Mouse (Mus musculus): ENCODE results near the gene Ten1. TPM values are rescaled to one million over a fixed set of nuclear protein-coding genes. Genes with fewer than 3 reads are reported as not detected.

Ten1 gene
- polyA plus RNA-seq, 1 experiment: not detected

DNA sequence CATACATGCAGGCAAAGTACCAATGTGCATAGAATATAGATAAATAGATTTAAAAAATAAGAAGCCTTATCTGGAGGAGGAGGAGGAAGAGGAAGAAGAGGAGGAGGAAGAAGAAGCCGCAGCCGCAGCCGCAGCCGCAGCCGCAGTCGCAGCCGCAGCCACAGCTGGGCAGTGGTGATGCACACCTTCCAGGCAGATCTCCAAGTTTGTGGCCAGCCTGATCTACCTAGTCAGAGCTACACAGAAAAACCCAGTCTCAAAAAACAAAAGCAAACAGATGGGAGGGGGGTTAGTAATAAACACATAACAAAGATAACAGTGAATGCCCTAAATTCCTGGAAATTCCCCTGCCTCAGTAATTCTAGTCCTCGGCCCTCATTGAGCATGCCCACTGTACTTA, 4.0 kb upstream of the Ten1 start:
- TF ChIP-seq POLR2A (IDR thresholded peaks at IDR 0.05; ENCODE audit: insufficient read depth, low read depth, low read length) (no peak), CTCF (IDR thresholded peaks at IDR 0.05; ENCODE audit: insufficient read depth, low read depth, low read length) (no peak)
- Histone ChIP-seq H3K4me3 (ENCODE audit: insufficient read depth, low read depth, low read length) (no peak overlapping the region), H3K27ac (ENCODE audit: insufficient read depth, low read depth, low read length) (no peak overlapping the region), H3K4me1 (ENCODE audit: control insufficient read depth, insufficient read depth, low read length) (peaks cover 12% of the 10 kb centered on the region; the same call in 1 of the 2 replicates)
- 87% methylated on average over 8 of the region's 8 CpGs for WGBS

DNA sequence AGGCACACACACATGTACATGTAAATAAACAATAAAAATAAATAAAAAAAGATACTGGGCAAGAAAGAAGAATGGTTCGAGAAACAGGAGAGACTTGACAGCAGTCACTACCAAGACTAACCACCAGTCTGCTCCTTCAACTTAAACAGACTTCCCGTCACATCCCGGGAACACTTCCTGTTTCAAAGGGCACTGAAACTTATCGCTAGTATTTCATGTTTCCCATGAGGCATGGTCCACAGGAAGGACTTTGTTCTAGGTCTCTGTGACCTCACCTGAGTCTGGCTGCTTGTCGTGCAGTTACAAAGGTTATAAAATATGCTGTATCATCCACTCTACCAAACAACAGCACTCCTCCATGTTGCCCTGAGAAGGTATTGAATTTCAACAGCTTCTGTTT, 3.4 kb upstream of the Ten1 start:
- Histone ChIP-seq H3K4me3 (ENCODE audit: insufficient read depth, low read depth, low read length) (no peak overlapping the region), H3K4me1 (ENCODE audit: control insufficient read depth, insufficient read depth, low read length) (peaks cover 11% of the 10 kb centered on the region; the same call in 1 of the 2 replicates), H3K27ac (ENCODE audit: insufficient read depth, low read depth, low read length) (no peak overlapping the region)
- whole genome bisulfite sequencing: 81% methylated on average over 5 of the region's 5 CpGs
- TF ChIP-seq CTCF (IDR thresholded peaks at IDR 0.05; ENCODE audit: insufficient read depth, low read depth, low read length) (no peak), POLR2A (IDR thresholded peaks at IDR 0.05; ENCODE audit: insufficient read depth, low read depth, low read length) (no peak)

GRCm38 (mm10) chr11:116196336-116196735, 2.3 kb upstream of the Ten1 start:
- WGBS: 79% methylated on average over 3 of the region's 3 CpGs
- Histone ChIP-seq H3K27ac (ENCODE audit: insufficient read depth, low read depth, low read length) (no peak overlapping the region), H3K4me3 (ENCODE audit: insufficient read depth, low read depth, low read length) (no peak overlapping the region), H3K4me1 (ENCODE audit: control insufficient read depth, insufficient read depth, low read length) (peaks cover 11% of the 10 kb centered on the region; the same call in 1 of the 2 replicates)
- no peak for TF ChIP-seq CTCF (IDR thresholded peaks at IDR 0.05; ENCODE audit: insufficient read depth, low read depth, low read length)
- no peak for TF ChIP-seq POLR2A (IDR thresholded peaks at IDR 0.05; ENCODE audit: insufficient read depth, low read depth, low read length)

DNA sequence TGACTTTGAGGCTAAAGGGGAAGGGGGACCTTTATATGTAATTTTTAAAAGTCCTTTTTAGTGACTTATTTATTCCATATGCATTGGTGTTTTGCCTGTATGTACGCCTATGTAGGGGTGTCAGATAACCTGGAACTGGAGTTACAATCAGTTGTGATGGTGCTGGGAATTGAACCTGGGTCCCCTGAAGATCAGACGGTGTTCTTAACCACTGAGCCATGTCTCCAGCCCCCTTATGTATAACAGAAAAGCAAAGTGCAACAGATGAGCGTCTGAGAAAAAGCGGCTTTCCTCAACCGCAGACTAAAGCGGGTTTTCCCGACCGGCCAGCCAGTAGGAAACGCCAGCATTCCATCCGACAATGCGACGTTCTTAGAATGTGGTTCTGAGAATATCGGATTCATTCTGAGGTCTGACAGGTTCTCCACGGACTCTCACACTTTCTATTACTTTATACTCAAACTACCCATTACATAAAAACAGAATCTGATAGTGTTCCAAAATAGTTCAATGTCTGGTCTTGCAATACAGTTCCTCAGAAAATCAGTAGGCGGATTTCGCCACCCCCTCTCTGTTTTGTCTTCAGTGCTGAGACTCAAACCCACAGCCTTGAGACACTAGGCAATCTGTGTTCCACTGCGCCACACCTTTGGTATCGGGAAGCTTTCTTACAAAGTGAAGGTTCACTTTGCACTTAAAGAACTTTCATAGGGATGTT, 1.6 kb upstream of the Ten1 start:
- WGBS: 90% methylated on average over 18 of the region's 18 CpGs
- no peak overlapping the region for H3K4me3 ChIP-seq (ENCODE audit: insufficient read depth, low read depth, low read length)

GRCm38 (mm10) chr11:116197584-116197906, 1.1 kb upstream of the Ten1 start:
- TF ChIP-seq CTCF (IDR thresholded peaks at IDR 0.05; ENCODE audit: insufficient read depth, low read depth, low read length) (no peak), POLR2A (IDR thresholded peaks at IDR 0.05; ENCODE audit: insufficient read depth, low read depth, low read length) (no peak)
- 81% methylated on average over 6 of the region's 6 CpGs for WGBS

More for the DNA sequence above, 1.6 kb upstream of the Ten1 start:
- Histone ChIP-seq H3K4me1 (ENCODE audit: control insufficient read depth, insufficient read depth, low read length) (peaks cover 11% of the 10 kb centered on the region; the same call in 1 of the 2 replicates), H3K27ac (ENCODE audit: insufficient read depth, low read depth, low read length) (no peak overlapping the region)
- no peak for TF ChIP-seq CTCF (IDR thresholded peaks at IDR 0.05; ENCODE audit: insufficient read depth, low read depth, low read length)
- no peak for TF ChIP-seq POLR2A (IDR thresholded peaks at IDR 0.05; ENCODE audit: insufficient read depth, low read depth, low read length)

DNA sequence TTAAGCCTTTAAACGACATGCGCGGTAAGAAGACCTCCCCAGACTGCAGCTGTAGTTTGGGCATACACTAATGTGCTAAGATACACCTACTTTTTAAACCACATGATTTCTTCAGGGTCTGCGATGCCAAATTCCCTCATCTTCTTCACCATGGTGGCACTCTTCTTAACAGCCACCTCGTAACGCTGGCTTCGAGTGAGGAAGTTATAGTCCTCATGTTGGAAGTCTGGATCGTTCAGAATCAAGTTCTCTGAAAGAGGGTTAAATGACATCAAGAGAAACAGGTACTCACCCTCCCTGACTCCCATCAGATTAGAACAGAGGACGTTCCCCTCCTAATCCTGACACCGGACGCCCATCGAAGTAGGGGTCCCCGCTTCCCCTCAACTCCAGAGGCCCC, 523 bp upstream of the Ten1 start:
- H3K4me3 ChIP-seq (ENCODE audit: insufficient read depth, low read depth, low read length): peak overlapping the region; percentile 91
- TF ChIP-seq CTCF (IDR thresholded peaks at IDR 0.05; ENCODE audit: insufficient read depth, low read depth, low read length) (no peak), POLR2A (IDR thresholded peaks at IDR 0.05; ENCODE audit: insufficient read depth, low read depth, low read length) (no peak)
- peak overlapping the region; percentile 87 for H3K27ac ChIP-seq (ENCODE audit: insufficient read depth, low read depth, low read length)
- WGBS: 6% methylated on average over 13 of the region's 13 CpGs
- H3K4me1 ChIP-seq (ENCODE audit: control insufficient read depth, insufficient read depth, low read length): peaks cover 11% of the 10 kb centered on the region; the same call in 1 of the 2 replicates

More at GRCm38 (mm10) chr11:116197584-116197906, 1.1 kb upstream of the Ten1 start:
- no peak overlapping the region for H3K27ac ChIP-seq (ENCODE audit: insufficient read depth, low read depth, low read length)
- H3K4me3 ChIP-seq (ENCODE audit: insufficient read depth, low read depth, low read length): peak overlapping the region; percentile 17; the same call in 1 of the 2 replicates
- peaks cover 11% of the 10 kb centered on the region; the same call in 1 of the 2 replicates for H3K4me1 ChIP-seq (ENCODE audit: control insufficient read depth, insufficient read depth, low read length)

DNA sequence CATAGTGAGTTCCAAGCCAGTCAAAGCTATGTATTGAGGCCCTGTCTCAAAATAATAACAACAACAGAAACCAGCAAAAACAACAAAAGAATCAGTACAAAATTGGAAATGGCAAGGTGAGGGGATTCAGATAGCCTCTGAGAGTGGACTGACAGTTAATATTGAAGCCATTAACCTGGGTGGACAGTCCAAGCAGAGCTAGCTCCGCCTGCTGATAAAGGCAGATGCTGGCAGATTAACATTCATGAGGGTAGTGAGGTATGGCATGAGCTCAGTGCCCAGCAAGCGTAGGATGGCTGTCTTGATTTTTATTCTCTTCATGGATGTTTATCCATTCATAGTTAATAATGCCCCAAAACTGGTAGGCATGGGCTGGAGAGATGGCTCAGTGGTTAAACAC, 2.5 kb downstream of the Ten1 start:
- no peak overlapping the region for H3K27ac ChIP-seq (ENCODE audit: insufficient read depth, low read depth, low read length)
- WGBS: 99% methylated on average over 2 of the region's 2 CpGs
- H3K4me3 ChIP-seq (ENCODE audit: insufficient read depth, low read depth, low read length): no peak overlapping the region
- TF ChIP-seq POLR2A (IDR thresholded peaks at IDR 0.05; ENCODE audit: insufficient read depth, low read depth, low read length): no peak
- TF ChIP-seq CTCF (IDR thresholded peaks at IDR 0.05; ENCODE audit: insufficient read depth, low read depth, low read length): no peak
- H3K4me1 ChIP-seq (ENCODE audit: control insufficient read depth, insufficient read depth, low read length): peaks cover 6% of the 10 kb centered on the region; the same call in 1 of the 2 replicates

DNA sequence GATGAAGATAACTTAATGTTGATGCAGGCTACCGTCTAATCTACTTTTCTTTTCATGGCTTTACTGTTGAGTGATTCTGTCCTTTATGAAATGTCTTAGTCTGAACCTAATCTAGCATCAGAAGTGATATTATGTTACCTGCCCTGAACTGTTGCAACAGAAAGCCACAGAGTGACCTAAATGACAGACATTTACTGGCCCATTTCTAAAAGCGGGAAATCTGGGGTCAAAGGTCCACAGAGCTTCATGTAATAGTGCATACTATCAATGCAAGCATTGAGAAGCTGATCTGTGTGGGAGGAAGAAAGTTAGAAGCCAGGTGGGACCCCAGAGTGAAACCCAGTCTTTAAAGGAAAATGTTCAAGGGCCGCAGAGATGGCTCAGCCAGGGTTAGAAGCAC, 4.5 kb downstream of the Ten1 start:
- Histone ChIP-seq H3K27ac (ENCODE audit: insufficient read depth, low read depth, low read length) (no peak overlapping the region), H3K4me1 (ENCODE audit: control insufficient read depth, insufficient read depth, low read length) (no peaks in the 10 kb centered on the region), H3K4me3 (ENCODE audit: insufficient read depth, low read depth, low read length) (no peak overlapping the region)
- WGBS: 96% methylated on average over 3 of the region's 3 CpGs
- TF ChIP-seq POLR2A (IDR thresholded peaks at IDR 0.05; ENCODE audit: insufficient read depth, low read depth, low read length) (no peak), CTCF (IDR thresholded peaks at IDR 0.05; ENCODE audit: insufficient read depth, low read depth, low read length) (no peak)

- H3K4me3 ChIP-seq (ENCODE audit: insufficient read depth, low read depth, low read length): no peak overlapping the region
- H3K4me1 ChIP-seq (ENCODE audit: control insufficient read depth, insufficient read depth, low read length): no peaks in the 10 kb centered on the region
- WGBS: 80% methylated on average over 4 of the region's 4 CpGs
- H3K27ac ChIP-seq (ENCODE audit: insufficient read depth, low read depth, low read length): no peak overlapping the region
- TF ChIP-seq CTCF (IDR thresholded peaks at IDR 0.05; ENCODE audit: insufficient read depth, low read depth, low read length) (no peak), POLR2A (IDR thresholded peaks at IDR 0.05; ENCODE audit: insufficient read depth, low read depth, low read length) (no peak)
Measured at GRCm38 (mm10) chr11:116206678-116207077, 8.0 kb downstream of the Ten1 start.

Measured in olfactory bulb, adult 2 months (tissue).